Mouse (Mus musculus): ENCODE measurements around the gene E2f4.
"Not testable (repeated sequence)": the region's sequence is repeated elsewhere in the genome, so short reads cannot be mapped to it uniquely, and the experiment has no call there.

Gene E2f4

DNA sequence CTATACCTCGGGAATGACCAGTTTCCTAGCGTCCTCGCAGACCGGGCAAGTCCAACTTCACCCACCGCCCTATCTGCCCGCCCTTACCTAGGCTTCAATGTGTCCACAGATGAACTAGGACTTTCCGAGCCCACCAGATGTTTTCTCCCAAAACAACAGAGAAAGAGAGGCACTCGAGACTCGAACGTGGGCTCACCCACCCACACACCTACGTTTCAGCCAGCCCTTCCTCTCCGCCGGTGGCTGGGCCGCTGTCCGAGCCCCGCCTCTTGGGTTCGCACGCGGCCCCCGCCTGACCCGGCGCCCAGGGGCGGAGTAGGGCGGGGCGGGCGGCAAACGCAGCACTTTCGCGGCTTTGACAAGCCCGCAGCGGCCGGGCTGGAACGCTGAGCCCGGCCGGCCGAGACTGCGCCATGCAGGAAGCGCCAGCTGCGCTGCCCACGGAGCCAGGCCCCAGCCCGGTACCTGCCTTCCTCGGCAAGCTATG, 28.0 kb upstream of the E2f4 start, which contains the start of gene Hsf4:
TSS of gene Hsf4 (plus strand) at position 341 of the 487 bp plus-strand sequence.
- DNase-seq: no peak

DNA sequence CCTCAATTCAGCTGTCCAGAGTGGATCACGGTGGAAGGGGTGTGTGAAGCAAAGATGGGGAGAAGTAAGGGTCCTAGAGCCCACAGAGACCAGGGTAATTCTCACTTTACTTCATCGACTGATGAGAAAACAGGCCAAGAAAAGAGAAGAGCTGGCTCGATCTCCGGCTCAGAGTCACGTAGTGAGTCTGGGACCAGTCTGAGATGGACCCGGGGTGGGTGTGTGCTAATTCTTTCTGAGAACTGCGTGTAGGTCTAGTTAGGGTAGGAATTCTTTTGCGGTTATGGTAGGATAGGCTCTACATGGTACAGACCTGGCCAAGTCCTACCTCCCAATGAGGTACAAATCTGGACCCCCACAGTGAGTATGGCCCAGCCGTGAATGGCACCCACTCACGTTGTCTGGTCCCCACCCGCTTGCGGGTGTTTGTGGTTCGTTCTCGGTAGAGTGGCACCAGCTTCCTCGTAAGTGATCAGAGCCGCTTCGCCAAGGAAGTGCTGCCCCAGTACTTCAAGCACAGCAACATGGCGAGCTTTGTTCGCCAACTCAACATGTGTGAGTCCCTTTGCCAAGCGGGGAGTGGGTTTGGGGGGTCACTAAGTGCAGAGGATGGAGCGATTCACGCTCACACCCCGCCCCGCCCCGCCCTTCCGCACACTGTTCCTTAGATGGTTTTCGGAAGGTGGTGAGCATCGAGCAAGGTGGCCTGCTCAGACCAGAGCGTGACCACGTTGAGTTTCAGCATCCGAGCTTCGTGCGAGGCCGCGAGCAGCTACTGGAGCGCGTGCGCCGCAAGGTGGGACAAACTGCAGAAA, 27.2 kb upstream of the E2f4 start:
- no peak for DNase-seq

GRCm38 (mm10) chr8:105270916-105271186, 26.6 kb upstream of the E2f4 start:
- DNase-seq: no peak

- DNase-seq: no peak
Measured at GRCm38 (mm10) chr8:105275387-105275786, 22.1 kb upstream of the E2f4 start.

DNA sequence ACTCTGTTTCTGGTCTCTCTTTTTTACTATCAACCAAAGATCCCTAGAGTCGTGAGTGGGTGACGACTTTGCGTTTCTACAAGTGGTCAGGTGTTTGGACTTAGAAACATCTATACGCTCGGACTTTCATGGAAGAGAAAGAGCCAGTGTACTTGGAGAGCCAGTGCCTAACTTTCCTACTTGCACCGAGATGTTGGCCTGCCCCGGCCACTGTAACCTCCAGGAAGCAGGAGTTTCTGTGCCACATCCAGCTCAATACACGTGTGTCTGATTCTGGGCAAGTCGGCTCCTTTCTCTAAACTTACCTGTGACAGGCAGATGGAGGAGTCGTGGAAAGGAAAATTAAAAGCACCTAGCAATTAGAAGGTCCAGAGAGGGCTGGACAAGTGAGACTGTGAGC, 21.6 kb upstream of the E2f4 start, which contains the start of gene Nol3:
TSS of gene Nol3 (plus strand) at position 301 of the 400 bp plus-strand sequence.
- DNase-seq: no peak

DNA sequence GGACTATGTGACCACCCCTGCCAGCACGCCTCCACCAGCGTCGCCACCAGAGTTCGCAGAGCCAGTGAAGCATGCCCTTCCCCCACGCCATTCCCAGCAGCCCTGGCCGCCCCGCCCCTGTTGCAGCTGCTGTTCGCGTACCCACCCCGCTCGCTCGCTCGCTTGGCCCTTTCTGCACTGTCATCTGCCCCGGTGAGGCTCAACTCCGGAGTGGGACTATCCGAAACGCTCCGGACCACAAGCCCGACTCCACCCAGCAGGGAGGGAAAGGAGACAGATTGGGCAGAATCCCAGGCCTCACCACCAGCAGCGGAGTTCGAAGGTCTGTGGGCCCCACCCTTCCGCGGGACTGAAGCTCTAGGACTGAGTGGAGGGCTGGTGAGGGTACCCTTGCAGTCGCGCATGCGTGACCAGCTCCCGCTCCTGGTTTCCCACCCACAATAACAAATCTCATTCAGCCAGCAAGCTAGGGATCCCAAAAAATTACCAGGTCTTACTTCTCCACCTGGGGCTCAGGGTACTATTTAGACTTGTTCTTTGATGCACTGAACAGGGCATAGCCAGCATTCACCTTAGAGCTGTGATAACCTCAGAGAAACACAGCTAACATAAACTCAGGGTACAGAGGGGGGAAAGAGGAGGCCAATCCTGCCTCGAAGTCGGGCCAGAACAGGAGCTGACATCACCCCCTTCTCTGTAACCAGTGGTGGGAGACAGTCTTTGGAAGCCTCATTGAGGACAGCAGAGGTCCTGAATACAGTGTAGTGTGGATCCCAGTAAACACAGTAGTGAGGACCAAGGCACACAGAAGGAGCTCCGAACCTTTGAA, 21.0 kb upstream of the E2f4 start:
- peak; percentile 69 for DNase-seq

- peak; percentile 62 for DNase-seq
Measured at GRCm38 (mm10) chr8:105278911-105279334, 18.5 kb upstream of the E2f4 start.

- no peak for DNase-seq
Measured at GRCm38 (mm10) chr8:105280567-105280966, 16.9 kb upstream of the E2f4 start.

- no peak for DNase-seq
Measured at GRCm38 (mm10) chr8:105281821-105282220, 15.6 kb upstream of the E2f4 start.

GRCm38 (mm10) chr8:105282239-105282638, 15.2 kb upstream of the E2f4 start:
- DNase-seq: no peak

DNA sequence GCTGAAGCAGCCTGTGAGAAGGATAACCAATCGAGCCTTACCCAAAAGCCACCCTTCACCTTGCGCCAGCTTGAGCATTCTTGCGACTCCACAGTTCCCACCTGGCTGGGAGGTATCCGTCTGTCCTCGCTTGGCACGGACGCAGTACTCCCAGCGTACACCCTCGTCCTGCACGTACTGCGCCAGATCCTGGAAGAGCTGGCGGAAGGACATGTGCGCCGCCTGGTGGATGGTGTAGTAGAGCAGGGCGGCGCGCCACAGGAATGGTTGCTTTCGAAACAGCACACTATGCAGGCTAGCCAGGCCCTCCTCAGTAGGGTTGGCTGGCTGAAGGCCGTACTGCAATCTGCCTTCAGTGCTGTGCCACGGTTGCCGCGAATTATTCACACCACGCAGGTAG, 14.4 kb upstream of the E2f4 start:
- DNase-seq: peak; percentile 77

GRCm38 (mm10) chr8:105285514-105285913, 11.9 kb upstream of the E2f4 start:
- DNase-seq: no peak

- DNase-seq: no peak
Measured at GRCm38 (mm10) chr8:105286907-105287306, 10.6 kb upstream of the E2f4 start.

GRCm38 (mm10) chr8:105288231-105288630, 9.2 kb upstream of the E2f4 start:
- DNase-seq: no peak

DNA sequence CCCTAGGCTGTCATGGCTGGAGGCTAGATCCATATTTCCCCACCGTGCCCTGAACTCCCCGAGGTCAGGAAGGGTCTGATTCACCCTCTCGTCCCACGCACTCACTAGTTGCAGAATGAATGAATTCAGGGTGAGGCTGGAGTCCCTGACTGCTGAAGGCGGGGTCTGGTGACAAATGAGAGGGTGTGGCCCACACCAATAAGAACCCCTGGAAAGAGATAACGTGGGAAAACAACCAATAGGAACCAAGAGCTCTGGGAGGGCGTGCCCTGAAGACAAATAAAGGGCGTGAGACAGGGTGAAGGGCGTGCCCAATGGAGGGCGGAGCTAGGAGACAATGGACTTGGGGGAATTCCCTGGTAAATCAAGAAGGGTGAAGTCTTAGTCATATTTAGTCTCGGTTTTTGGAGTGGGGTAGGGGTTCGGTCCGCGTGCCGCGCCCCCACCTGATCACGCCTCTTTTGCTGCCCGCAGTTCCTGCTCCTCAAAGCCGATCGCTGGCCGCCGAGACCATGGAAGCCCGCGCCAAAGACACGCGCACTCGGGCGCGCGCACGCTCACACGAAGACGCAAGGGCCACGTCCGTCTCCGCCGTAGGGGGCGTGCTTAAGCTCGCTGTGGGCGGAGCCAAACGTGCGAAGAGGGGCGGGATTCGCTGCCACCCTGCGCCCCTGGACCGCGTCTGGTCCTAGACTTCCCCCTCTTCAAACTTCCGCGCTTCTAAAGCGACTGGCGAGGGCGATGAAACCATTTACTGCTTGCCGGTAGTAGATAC, 8.3 kb upstream of the E2f4 start:
- peak; percentile 88 for DNase-seq

DNA sequence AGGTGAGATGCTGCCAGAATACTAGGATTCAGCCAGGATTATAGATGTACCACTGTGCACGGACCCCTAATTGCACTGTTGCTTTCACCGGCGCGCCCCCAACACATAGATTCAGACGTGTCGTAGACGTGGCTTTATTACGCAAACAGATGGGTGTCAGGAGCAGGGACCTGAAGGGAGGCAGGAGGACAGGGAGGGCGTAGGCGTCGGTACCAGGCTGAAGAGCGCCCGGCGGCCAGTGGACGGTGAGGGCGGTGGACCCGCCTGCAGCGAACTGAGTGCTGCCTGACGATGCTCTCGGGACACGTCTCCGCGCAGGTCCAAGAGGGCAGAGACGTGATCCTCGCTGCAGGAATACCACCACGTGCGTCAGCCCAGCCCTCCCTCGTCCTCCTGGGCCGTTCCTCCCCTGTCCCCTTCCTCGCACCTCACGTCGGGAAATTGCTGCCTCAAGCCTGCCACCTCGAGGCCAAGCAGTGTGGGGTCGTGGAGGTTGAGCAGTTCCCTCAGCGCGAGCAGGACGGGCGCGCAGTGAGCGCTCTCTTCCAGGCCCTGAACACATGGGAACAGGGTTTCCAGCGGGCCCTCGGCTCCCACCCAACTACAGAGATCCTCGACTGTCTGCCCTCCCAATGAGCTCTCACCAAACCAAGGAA, 7.5 kb upstream of the E2f4 start, which contains the start of gene 4931428F04Rik:
TSS of gene 4931428F04Rik (minus strand) at position 60 of the 656 bp plus-strand sequence.
- peak; percentile 55 for DNase-seq

- peak; percentile 91 for DNase-seq
Measured at GRCm38 (mm10) chr8:105290554-105291314, 6.7 kb upstream of the E2f4 start.

GRCm38 (mm10) chr8:105291364-105291763, 6.1 kb upstream of the E2f4 start:
- DNase-seq: not testable (repeated sequence)

DNA sequence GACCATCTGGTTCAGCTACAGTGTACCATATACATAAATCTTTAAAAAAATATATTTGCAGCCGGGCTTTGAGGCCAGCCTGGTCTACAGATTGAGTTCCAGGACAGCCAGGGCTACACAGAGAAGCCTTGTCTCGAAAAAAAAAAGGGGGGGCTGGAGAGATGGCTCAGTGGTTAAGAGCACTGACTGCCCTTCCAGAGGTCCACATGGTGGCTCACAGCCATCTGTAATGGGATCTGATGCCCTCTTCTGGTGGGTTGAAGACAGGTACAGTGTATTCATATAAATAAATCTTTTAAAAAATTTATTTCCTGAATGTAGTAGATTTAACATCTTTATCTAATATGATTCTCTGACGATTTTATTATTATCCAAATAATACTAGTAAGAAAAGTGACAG, 5.7 kb upstream of the E2f4 start:
- DNase-seq: not testable (repeated sequence)

DNA sequence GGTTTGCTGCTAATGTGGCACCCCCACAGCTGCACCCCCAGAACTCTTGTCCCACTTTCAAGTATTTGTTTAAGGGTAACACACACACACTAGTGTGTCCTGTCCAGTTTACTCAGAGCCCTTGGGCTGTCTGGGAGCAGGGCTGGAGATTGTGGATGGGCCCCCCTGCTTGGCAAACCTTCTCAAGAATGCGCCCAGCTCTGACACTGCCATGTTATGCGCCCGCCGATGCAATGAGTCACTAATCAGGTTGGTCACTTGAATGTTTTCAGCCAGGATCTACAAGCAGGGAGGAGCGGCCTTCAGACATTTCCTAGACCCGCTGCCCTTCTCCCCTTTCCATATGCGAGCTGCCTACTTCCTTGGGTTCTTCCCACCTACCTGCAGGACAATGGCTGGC, 5.0 kb upstream of the E2f4 start:
- DNase-seq: no peak

DNA sequence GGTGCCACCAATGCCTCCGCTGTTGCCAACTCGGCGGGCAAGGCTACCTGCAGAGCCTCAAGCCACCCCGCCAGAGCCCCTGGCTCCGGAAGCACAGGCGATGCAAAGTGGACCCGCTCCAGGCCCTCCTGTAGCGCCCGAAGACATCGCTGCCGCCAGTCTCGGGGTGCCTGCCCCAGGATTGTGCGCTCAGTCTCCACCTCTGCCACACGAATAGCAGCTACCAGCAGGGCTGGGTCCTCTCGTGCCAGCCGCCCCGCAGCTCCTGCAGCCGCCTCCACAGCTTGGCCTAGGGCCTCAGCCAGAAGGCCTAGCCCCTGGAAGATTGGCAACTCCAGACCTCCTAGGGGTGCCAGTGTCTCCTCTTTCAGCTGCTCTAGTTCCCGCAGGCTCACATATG, 4.1 kb upstream of the E2f4 start:
- no peak for DNase-seq

- DNase-seq: no peak
Measured at GRCm38 (mm10) chr8:105294776-105295175, 2.7 kb upstream of the E2f4 start.
